Mouse (Mus musculus) stomach, adult 2 months (tissue): ENCODE data around the gene Tas2r137. TPM values are rescaled to one million over a fixed set of nuclear protein-coding genes. Genes with fewer than 3 reads are reported as not detected.

Experiments used
- polyA plus RNA-seq: library from polyadenylated mRNA; depleted of rRNA; stranded (reverse); fragments of >200 nt; gene quantifications from 2 replicates; pipeline ENCODE4 v1.2.3, GENCODE M21; 2012; rRNA removed

The Tas2r137 gene
- not detected in 2 replicates for polyA plus RNA-seq

DNA sequence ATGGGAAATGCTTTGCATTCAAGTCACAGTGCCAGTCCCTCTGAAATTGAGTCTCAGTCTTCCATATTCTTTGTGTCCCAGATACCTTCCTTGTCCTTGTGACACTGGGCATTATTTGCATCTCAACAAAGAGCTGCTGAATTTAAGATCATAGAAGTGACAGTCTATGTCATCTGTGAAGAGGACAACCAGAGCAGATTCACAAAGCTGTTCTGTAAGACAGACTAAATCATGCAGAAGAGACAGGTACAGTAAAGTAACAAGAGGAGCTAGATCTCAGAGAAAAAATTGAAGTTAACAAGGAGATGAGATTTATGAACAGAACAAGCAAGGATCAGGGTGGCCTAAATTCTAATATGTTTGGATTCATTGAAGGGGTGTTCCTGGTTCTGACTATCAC, at the start of gene Tas2r137:
Gene Tas2r137, plus strand, starts transcription at position 301 of the 400 bp plus-strand sequence.

GRCm38 (mm10) chr6:40470916-40471719, 19.9 kb upstream of the Tas2r137 start, which contains the start of gene Ssbp1:
Ssbp1 (plus strand) TSS chr6:40471352.

DNA sequence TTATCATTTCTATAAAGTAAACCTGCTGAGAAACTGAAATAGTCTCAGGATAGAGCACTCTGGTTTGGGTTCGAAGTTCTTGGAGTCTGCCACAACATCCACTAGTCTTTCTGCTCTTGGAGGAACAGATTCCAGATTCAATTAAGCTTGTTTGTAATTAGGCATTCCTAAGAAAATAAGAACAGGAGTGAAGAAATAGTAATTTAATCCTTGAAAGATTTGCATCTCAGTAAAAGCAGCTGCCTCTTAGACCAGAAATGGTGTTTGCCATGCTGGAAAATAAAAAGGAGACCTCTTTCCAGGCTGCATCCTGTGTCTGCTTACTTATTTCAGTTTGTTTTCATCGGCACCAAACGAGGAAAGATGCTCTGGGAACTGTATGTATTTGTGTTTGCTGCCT, 2.2 kb downstream of the Tas2r137 start, which contains the start of gene Tas2r108:
Gene Tas2r108, plus strand, starts transcription at position 301 of the 400 bp plus-strand sequence.

GRCm38 (mm10) chr6:40519408-40519807, 28.4 kb downstream of the Tas2r137 start, which contains the start of gene Prss37:
Prss37 (minus strand) TSS chr6:40519508.

Other genes with a start within 250 kb of the Tas2r137 start
- 1.7 and 2.8 TPM in 2 replicates for gene Agk, start 166.1 kb upstream of the Tas2r137 start, polyA plus RNA-seq
- 2.8 and 4.3 TPM in 2 replicates for gene E330009J07Rik, start 55.1 kb upstream of the Tas2r137 start, polyA plus RNA-seq
- not detected in 2 replicates for gene Wee2, start 52.1 kb upstream of the Tas2r137 start, polyA plus RNA-seq
- gene Ssbp1, start 19.9 kb upstream of the Tas2r137 start, polyA plus RNA-seq = 2.2 and 2.4 TPM in 2 replicates
- not detected in 2 replicates for gene Tas2r108, start 2.3 kb downstream of the Tas2r137 start, polyA plus RNA-seq
- not detected in 2 replicates for gene Prss37, start 28.3 kb downstream of the Tas2r137 start, polyA plus RNA-seq
- not detected in 2 replicates for gene Olfr461, start 63.8 kb downstream of the Tas2r137 start, polyA plus RNA-seq
- gene Olfr460, start 78.3 kb downstream of the Tas2r137 start, polyA plus RNA-seq = not detected in 2 replicates
- gene Clec5a, start 94.6 kb downstream of the Tas2r137 start, polyA plus RNA-seq = not detected in 2 replicates
- gene Tas2r138, start 122.1 kb downstream of the Tas2r137 start, polyA plus RNA-seq = not detected in 2 replicates
- 0.06 and 0.16 TPM in 2 replicates for gene Mgam, start 137.6 kb downstream of the Tas2r137 start, polyA plus RNA-seq